Mouse (Mus musculus) B cell, adult 67 days (primary cell): ENCODE results near the gene Sox8. TPM values are rescaled to one million over a fixed set of nuclear protein-coding genes. Genes with fewer than 3 reads are reported as not detected.

Experiments used
- total RNA-seq, 2 experiments: library from RNA; stranded (reverse); gene quantifications; 4 replicates each; pipeline ENCODE4 v1.2.4; 2023

Gene Sox8
- not detected for total RNA-seq

DNA sequence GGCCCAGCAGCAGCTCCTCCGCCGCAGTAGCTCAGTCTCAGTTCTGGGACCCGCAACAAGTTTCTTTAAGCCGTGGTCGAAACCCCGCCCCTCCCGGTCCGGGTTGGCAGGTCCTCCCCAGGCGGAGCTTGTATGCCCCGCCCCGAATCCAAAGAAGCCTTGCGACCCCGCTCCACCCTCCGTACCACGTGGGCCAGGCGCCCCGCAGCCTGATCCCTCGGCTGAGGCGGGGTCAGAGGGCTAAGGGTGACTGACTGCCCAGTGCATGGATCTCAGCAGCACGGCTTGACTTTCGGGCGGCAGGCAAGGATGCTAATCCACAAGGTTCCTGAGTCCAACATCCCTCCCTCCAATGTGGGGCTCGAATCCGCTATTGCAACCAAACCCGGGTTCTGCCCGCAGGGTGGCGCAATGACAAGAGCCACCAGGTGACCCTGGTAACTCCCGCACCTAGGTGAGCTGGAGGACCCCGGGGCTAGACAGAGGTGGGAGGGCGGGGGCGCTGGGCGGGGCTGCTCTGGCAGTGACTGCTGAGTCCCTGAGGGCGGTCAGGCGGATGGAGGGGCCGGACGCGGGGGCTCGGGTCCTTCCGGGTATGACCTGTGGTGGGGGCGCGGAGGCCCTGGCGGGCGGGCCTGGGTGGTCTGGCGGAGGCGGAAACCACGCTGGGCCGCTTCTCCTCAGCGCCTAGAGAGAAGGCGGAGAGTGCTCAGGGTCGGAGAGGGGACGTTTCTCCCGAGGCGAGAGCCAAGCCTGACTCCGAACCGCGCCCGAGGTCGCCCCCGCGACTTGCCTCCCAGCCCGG lies at the start of gene Sox8:
Gene Sox8, minus strand, starts transcription at position 39 of the 805 bp plus-strand sequence.

DNA sequence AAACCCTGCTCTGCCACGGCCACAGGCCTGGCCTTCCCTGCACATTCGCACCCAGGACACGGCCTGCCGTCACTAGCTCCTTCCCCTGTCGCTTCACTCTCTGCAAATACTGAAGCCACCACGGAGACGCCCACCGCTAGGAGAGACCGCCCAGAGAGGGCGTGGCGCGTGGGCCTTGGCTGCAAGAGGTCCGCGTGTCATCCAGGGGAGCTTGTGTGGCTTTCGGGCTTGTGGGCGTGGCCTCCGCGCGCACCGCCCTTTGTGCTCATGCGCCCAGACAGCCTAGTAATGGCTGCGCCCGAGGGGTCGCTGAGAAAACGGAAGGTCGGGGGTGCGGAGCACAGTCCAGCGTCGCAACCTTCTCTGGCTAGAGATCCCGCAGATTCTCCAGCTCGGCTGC lies 8.4 kb upstream of the Sox8 start, which contains the start of gene Lmf1:
Gene Lmf1, plus strand, starts transcription at position 166 of the 400 bp plus-strand sequence.

Other genes with a start within 250 kb of the Sox8 start
- not detected for gene Tpsab1, start 225.1 kb downstream of the Sox8 start, total RNA-seq
- not detected for gene Tpsb2, start 204.4 kb downstream of the Sox8 start, total RNA-seq
- not detected for gene Tpsg1, start 201.4 kb downstream of the Sox8 start, total RNA-seq
- 1 to 10 TPM; 5.6 to 5.7 TPM for gene Cacna1h, start 136.9 kb downstream of the Sox8 start, total RNA-seq
- not detected for gene Tekt4, start 116.1 kb downstream of the Sox8 start, total RNA-seq
- not detected for gene Sstr5, start 73.4 kb downstream of the Sox8 start, total RNA-seq
- gene Lmf1, start 8.4 kb upstream of the Sox8 start, total RNA-seq, result 10 to 100 TPM; 34.5 to 42.6 TPM
- not detected for gene Gng13, start 146.5 kb upstream of the Sox8 start, total RNA-seq
- gene Chtf18, start 156.7 kb upstream of the Sox8 start, total RNA-seq, result 1 to 10 TPM; 6.7 to 8.5 TPM
- gene Rpusd1, start 157.0 kb upstream of the Sox8 start, total RNA-seq, result 1 to 10 TPM; 7.5 to 7.7 TPM
- gene Mslnl, start 165.4 kb upstream of the Sox8 start, total RNA-seq, result not detected
- 1 to 10 TPM in 1 of 2 experiments, not detected in 1; 1.2 TPM for gene Msln, start 183.7 kb upstream of the Sox8 start, total RNA-seq
- gene Narfl, start 203.1 kb upstream of the Sox8 start, total RNA-seq, result 10 to 100 TPM; 43.3 to 45.9 TPM
- 10 to 100 TPM; 17.7 to 28.0 TPM for gene Haghl, start 215.0 kb upstream of the Sox8 start, total RNA-seq
- under 1 TPM in 1 of 2 experiments, not detected in 1; 0.32 TPM for gene Ccdc78, start 215.9 kb upstream of the Sox8 start, total RNA-seq
- 10 to 100 TPM; 50.2 to 61.0 TPM for gene Fam173a, start 222.2 kb upstream of the Sox8 start, total RNA-seq
- gene AC134908.4, start 225.0 kb upstream of the Sox8 start, total RNA-seq, result not detected
- gene Metrn, start 226.4 kb upstream of the Sox8 start, total RNA-seq, result 10 to 100 TPM; 13.3 to 17.5 TPM
- gene Fbxl16, start 238.4 kb upstream of the Sox8 start, total RNA-seq, result not detected